Mouse (Mus musculus) forebrain, embryonic 16.5 days (tissue): ENCODE results near the gene Zbtb22. TPM values are rescaled to one million over a fixed set of nuclear protein-coding genes. Genes with fewer than 3 reads are reported as not detected.

Experiments used
- ATAC-seq: fragments of 200-750 bp; cut with Nextera tagmentation; 2 replicates; pipeline ENCODE4 v1.8.0; 2017; ENCODE audit warnings: mild to moderate bottlenecking, moderate library complexity
- H3K27ac ChIP-seq: fragments of 300-500 bp; sonication (generic); 2 replicates; pipeline ENCODE4 v1.5.1; 2014; ENCODE audit warnings: low read length, control low read depth
- H3K27me3 ChIP-seq: fragments of 300-500 bp; sonication (generic); replicated peaks from 2 replicates; pipeline ENCODE4 v1.6.1; 2014; ENCODE audit warnings: low read length; ENCODE audit not compliant: control insufficient read depth, insufficient read depth
- H3K36me3 ChIP-seq: fragments of 300-500 bp; sonication (generic); 2 replicates; pipeline ENCODE4 v1.6.1; 2014; ENCODE audit not compliant: control insufficient read depth, insufficient read depth
- H3K4me1 ChIP-seq: fragments of 300-500 bp; sonication (generic); replicated peaks from 2 replicates; pipeline ENCODE4 v1.6.1; 2014; ENCODE audit warnings: low read length; ENCODE audit not compliant: control insufficient read depth, insufficient read depth
- H3K4me2 ChIP-seq: fragments of 300-500 bp; sonication (generic); 2 replicates; pipeline ENCODE4 v1.6.1; 2014; ENCODE audit warnings: mild to moderate bottlenecking, low read length, control low read depth
- H3K4me3 ChIP-seq: fragments of 300-500 bp; sonication (generic); replicated peaks from 2 replicates; pipeline ENCODE4 v1.5.1; 2014; ENCODE audit warnings: mild to moderate bottlenecking, low read length, control low read depth
- H3K9ac ChIP-seq: fragments of 300-500 bp; sonication (generic); replicated peaks from 2 replicates; pipeline ENCODE4 v1.6.1; 2014; ENCODE audit warnings: low read depth, low read length, control low read depth
- H3K9me3 ChIP-seq: fragments of 300-500 bp; sonication (generic); 2 replicates; pipeline ENCODE4 v1.6.1; 2016; ENCODE audit warnings: low read length; ENCODE audit not compliant: control insufficient read depth
- WGBS: fragments of 180-500 bp; shearing (Covaris S2); extraction: QIAGEN DNeasy Blood & Tissue Kit; methylation state at CpG from one replicate; pipeline ENCODE4 v1.1.7; 2014; 5-methylcytosine and 5-hydroxymethylcytosine counted together
- polyA plus RNA-seq: library from polyadenylated mRNA; unstranded; fragments of >200 nt; fragmentation: Nextera tagmentation; extraction: Ambion mirVana; gene quantifications from 2 replicates; pipeline ENCODE4 v1.2.1, GENCODE M21; 2015

Zbtb22 gene
- polyA plus RNA-seq, 1 experiment from 2014 or later, result 17.1 TPM

- ATAC-seq, result no peak
- Histone ChIP-seq H3K36me3 (peaks cover 10% of the 10 kb centered on the region; the same call in 1 of the 2 replicates), H3K9me3 (no peaks in the 10 kb centered on the region), H3K9ac (no peak overlapping the region), H3K4me3 (no peak overlapping the region), H3K4me2 (no peak overlapping the region), H3K27me3 (no peaks in the 10 kb centered on the region), H3K4me1 (peaks cover 44% of the 10 kb centered on the region), H3K27ac (no peak overlapping the region)
- 89% methylated on average over 18 of the region's 18 CpGs for WGBS
Measured at GRCm38 (mm10) chr17:33917656-33918292, 2.1 kb downstream of the Zbtb22 start.

- no peaks in the 10 kb centered on the region for H3K9me3 ChIP-seq
- no peak for ATAC-seq
- peak overlapping the region; percentile 80 for H3K4me2 ChIP-seq
- H3K27me3 ChIP-seq, result no peaks in the 10 kb centered on the region
- H3K36me3 ChIP-seq, result peaks cover 6% of the 10 kb centered on the region; the same call in 1 of the 2 replicates
- 61% methylated on average over 37 of the region's 37 CpGs for WGBS
- H3K4me3 ChIP-seq, result no peak overlapping the region
- no peak overlapping the region for H3K27ac ChIP-seq
- H3K4me1 ChIP-seq, result peaks cover 44% of the 10 kb centered on the region
- no peak overlapping the region for H3K9ac ChIP-seq
Measured at GRCm38 (mm10) chr17:33918293-33919203, 2.8 kb downstream of the Zbtb22 start.

DNA sequence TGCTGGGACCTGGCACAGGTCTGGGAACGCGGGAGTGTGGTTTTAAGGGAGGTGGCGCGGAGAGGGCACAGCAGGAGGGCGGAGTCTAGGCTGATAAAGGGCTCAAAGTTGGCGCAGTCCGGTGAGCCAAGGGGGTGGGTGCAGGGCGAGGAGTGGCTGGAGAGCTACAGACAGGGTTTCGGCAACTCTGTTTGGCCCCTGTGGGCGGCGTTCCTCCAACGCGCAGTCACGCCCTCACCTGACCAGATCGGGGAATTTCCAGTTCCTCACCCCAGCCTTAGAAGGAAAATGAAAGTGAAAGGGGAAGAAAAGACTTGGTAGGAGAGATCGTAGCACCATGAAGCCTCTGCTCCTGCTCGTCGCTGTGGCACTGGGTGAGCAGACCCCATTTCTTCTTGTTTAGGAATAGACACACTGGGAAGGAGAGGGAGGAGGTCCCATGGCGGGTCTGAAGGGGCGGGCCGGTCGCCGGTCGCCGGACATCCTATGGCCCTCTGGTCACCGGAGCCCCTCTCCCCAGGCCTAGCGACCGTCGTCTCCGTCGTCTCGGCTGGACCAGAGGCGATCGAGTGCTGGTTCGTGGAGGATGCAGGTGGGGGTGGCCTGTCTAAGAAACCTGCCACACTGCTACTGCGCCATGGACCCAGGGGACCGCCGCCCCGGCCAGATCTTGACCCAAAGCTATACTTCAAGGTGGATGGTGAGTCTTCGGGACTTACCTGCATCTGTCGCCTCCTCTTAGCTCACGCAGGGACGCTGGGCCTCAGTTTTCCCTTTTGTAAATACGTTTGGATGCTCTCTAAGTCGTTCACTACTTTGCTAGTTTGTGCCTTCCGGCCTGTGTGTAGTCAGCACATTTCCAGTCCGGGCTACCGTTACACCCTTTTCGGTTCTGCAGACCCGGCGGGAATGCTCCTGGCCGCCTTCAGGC lies 3.9 kb downstream of the Zbtb22 start:
- Histone ChIP-seq H3K4me3 (peak overlapping the region; percentile 47), H3K4me2 (peak overlapping the region; percentile 80), H3K27ac (peak overlapping the region; percentile 23; the same call in 1 of the 2 replicates), H3K9ac (peak overlapping the region; percentile 68), H3K4me1 (peaks cover 41% of the 10 kb centered on the region), H3K36me3 (no peaks in the 10 kb centered on the region), H3K27me3 (no peaks in the 10 kb centered on the region), H3K9me3 (no peaks in the 10 kb centered on the region)
- ATAC-seq, result no peak
- under 1% methylated on average over 52 of the region's 52 CpGs for WGBS

GRCm38 (mm10) chr17:33920282-33921097 lies 4.8 kb downstream of the Zbtb22 start:
- Histone ChIP-seq H3K27ac (peak overlapping the region; percentile 23; the same call in 1 of the 2 replicates), H3K4me2 (peak overlapping the region; percentile 80), H3K9me3 (no peaks in the 10 kb centered on the region), H3K36me3 (no peaks in the 10 kb centered on the region), H3K27me3 (no peaks in the 10 kb centered on the region), H3K4me3 (peak overlapping the region; percentile 47), H3K4me1 (peaks cover 33% of the 10 kb centered on the region), H3K9ac (peak overlapping the region; percentile 68)
- no peak; the same call in 1 of the 2 replicates for ATAC-seq
- WGBS, result under 1% methylated on average over 36 of the region's 36 CpGs

DNA sequence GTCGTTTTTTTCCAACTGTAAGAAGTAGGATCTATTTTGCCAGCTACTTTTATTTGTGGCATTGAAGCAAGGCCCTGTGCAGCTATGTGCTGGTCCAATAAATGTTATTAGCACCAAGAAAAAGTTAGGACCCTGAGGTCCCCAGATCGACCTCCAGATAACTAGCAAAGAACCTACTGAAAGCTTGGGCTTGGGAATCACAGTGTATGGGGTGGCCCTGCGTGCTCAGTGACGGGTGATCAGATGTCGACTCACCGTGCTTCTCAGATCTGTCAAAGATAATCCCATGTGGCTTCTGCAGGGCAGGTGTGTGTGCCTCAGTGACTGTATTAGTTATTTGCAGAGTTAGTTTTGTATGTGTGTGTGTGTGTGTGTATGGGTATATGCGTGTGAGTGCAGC lies 5.7 kb downstream of the Zbtb22 start:
- Histone ChIP-seq H3K27me3 (no peaks in the 10 kb centered on the region), H3K9ac (no peak overlapping the region), H3K27ac (no peak overlapping the region), H3K4me1 (peaks cover 32% of the 10 kb centered on the region), H3K36me3 (no peaks in the 10 kb centered on the region), H3K4me2 (no peak overlapping the region), H3K4me3 (no peak overlapping the region), H3K9me3 (no peaks in the 10 kb centered on the region)
- 88% methylated on average over 7 of the region's 7 CpGs for WGBS
- no peak for ATAC-seq

DNA sequence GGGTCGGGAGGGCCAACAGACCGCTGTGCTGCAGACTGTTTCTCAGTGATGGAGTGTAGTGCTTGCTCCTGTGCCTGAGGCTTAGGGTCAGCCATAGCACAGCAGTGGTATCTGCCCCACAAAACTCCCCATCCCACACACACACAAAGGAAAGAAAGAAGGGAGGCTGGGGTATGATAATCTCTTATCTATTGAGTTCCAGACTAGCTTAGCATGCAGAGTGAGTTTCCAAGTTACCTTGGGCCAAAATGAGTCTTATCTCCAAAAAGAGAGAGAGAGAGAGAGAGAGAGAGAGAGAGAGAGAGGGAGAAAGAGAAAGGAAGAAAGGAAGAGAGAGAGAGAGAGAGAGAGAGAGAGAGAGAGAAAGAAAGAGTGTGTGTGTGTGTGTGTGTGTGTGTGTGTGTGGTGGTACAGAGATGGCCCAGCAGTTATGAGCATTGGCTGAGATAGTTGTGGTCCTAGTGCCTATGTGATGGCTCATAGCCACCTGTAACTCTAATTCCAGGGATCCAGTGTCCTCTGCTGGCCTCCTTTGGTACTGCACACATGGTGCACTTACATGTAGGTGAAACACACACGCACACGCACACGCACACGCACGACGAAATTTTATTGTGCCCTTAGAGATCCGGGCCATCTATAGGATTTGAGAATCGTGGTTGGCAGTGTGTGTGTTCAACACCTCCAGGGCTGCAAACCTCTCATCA lies 9.0 kb downstream of the Zbtb22 start:
- ATAC-seq, result no peak
- H3K9ac ChIP-seq, result no peak overlapping the region
- peaks cover 20% of the 10 kb centered on the region for H3K4me1 ChIP-seq
- no peak overlapping the region for H3K4me3 ChIP-seq
- no peak overlapping the region for H3K27ac ChIP-seq
- H3K4me2 ChIP-seq, result no peak overlapping the region
- no peaks in the 10 kb centered on the region for H3K27me3 ChIP-seq
- 85% methylated on average over 10 of the region's 10 CpGs for WGBS
- H3K36me3 ChIP-seq, result 0 out of 2 replicates have a peak, but pooled peaks cover 2% of the 10 kb centered on the region
- no peaks in the 10 kb centered on the region for H3K9me3 ChIP-seq

- Histone ChIP-seq H3K27me3 (no peaks in the 10 kb centered on the region), H3K36me3 (0 out of 2 replicates have a peak, but pooled peaks cover 2% of the 10 kb centered on the region), H3K9ac (no peak overlapping the region), H3K4me3 (no peak overlapping the region), H3K4me1 (peaks cover 12% of the 10 kb centered on the region), H3K27ac (no peak overlapping the region), H3K9me3 (no peaks in the 10 kb centered on the region), H3K4me2 (no peak overlapping the region)
- 84% methylated on average over 21 of the region's 21 CpGs for WGBS
- ATAC-seq, result no peak
Measured at GRCm38 (mm10) chr17:33925406-33926116, 9.9 kb downstream of the Zbtb22 start.
